Mouse (Mus musculus): ENCODE data around the gene Dapl1. TPM values are rescaled to one million over a fixed set of nuclear protein-coding genes. Genes with fewer than 3 reads are reported as not detected.
A peak's percentile ranks its signal among the peaks of the same experiment; 100 is the strongest.

The Dapl1 gene
- total and polyA plus RNA-seq, 2 experiments, result not detected

DNA sequence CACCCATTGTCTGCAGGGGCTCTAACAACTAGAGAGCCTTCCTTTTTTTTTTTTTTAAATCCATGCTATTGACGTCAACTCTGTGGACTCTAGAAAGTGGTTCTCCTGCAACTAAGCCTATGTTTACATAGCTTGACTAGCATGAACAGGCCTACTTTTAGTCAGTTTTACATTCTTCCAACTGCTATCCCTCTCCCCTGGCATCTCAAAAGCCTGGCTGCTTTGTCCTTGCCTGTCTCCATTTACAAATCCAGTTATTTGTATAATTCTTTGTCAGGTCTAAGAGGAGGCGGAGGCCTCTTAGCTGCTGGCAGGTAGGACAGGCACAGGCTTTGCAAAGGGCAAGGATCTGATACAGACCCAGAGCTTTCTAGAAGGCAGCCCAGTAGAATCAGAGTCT, 627 bp downstream of the Dapl1 start:
- 70% methylated on average over 2 of the region's 2 CpGs for WGBS
- Histone ChIP-seq H3K4me1 (ENCODE audit: control insufficient read depth, insufficient read depth, low read length) (no peaks in the 10 kb centered on the region), H3K79me2 (ENCODE audit: control insufficient read depth, insufficient read depth, low read length) (no peaks in the 10 kb centered on the region), H3K4me3 (ENCODE audit: insufficient read depth, low read depth, low read length) (no peak overlapping the region), H3K27ac (replicated peaks; ENCODE audit: insufficient read depth, low read depth, low read length) (no peak overlapping the region), H3K27me3 (ENCODE audit: control insufficient read depth, insufficient read depth, low read length) (no peaks in the 10 kb centered on the region), H3K9ac (ENCODE audit: low read depth, low read length) (no peak overlapping the region), H3K36me3 (ENCODE audit: control insufficient read depth, insufficient read depth, low read length) (no peaks in the 10 kb centered on the region)
- TF ChIP-seq POLR2A (IDR thresholded peaks at IDR 0.05; ENCODE audit: extremely low read depth, insufficient read depth, low read length) (no peak), CTCF (IDR thresholded peaks at IDR 0.05; ENCODE audit: low read depth, low read length) (no peak)
- DNase-seq (ENCODE audit: extremely low read depth, low read depth, low spot score), result no peak

DNA sequence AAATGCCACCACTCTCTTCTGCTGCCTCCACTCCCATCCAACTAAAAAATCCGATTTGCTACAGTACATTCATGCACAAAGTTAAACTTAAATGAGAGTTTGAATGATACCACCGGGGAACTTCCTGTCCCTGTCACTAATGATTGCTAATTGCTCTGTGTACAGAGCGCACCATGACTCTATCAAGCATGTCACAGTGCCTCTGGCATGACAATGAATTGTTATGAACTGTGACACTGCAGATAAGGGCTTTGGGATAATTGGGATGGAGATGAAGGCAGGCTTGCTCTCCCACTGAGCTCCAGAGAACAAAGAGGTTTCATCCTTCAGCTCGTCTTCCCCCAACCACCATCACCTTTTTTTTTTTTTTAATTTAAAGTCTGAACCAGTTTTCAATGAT, 1.2 kb downstream of the Dapl1 start:
- WGBS, result 74% methylated on average over 4 of the region's 4 CpGs
- no peaks in the 10 kb centered on the region for H3K79me2 ChIP-seq (ENCODE audit: control insufficient read depth, insufficient read depth, low read length)
- no peak overlapping the region for H3K27ac ChIP-seq (replicated peaks; ENCODE audit: insufficient read depth, low read depth, low read length)
- no peaks in the 10 kb centered on the region for H3K36me3 ChIP-seq (ENCODE audit: control insufficient read depth, insufficient read depth, low read length)
- H3K4me3 ChIP-seq (ENCODE audit: insufficient read depth, low read depth, low read length), result no peak overlapping the region
- no peak overlapping the region for H3K9ac ChIP-seq (ENCODE audit: low read depth, low read length)
- no peaks in the 10 kb centered on the region for H3K27me3 ChIP-seq (ENCODE audit: control insufficient read depth, insufficient read depth, low read length)
- DNase-seq (ENCODE audit: extremely low read depth, low read depth, low spot score), result no peak
- H3K4me1 ChIP-seq (ENCODE audit: control insufficient read depth, insufficient read depth, low read length), result no peaks in the 10 kb centered on the region
- no peak for TF ChIP-seq CTCF (IDR thresholded peaks at IDR 0.05; ENCODE audit: low read depth, low read length)
- no peak for TF ChIP-seq POLR2A (IDR thresholded peaks at IDR 0.05; ENCODE audit: extremely low read depth, insufficient read depth, low read length)

DNA sequence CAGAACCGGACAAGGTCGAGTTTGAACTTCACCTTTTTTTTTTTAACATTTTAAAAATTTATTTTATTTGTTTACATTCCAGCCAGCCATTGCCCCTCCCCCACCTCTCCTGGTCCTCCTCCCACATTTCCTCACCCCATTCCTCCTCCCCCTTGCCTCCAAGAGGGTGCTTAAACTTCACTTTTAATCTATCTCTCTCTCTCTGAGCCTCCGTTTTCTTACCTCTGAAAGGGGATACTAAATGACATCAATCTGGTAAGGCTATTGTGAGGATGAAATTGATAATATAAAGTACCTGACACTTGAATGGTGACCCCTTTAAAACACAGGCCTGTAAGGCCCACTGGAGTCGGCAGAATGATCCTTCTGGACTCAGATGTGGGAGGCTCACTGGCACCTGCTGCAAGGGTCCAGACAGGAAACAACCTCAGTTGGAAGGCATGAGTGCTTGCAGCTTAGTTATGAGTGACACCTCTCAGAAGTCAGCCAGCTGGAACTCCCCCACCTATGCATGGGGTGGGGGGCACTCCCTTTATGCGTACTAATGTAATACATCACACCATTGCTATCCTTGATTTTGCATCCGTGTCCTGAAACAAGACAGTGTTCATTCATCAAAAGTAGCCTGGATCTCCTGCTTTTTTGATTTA, 1.9 kb downstream of the Dapl1 start:
- Histone ChIP-seq H3K4me3 (ENCODE audit: insufficient read depth, low read depth, low read length) (no peak overlapping the region), H3K4me1 (ENCODE audit: control insufficient read depth, insufficient read depth, low read length) (no peaks in the 10 kb centered on the region), H3K9ac (ENCODE audit: low read depth, low read length) (no peak overlapping the region), H3K36me3 (ENCODE audit: control insufficient read depth, insufficient read depth, low read length) (no peaks in the 10 kb centered on the region), H3K27ac (replicated peaks; ENCODE audit: insufficient read depth, low read depth, low read length) (no peak overlapping the region), H3K27me3 (ENCODE audit: control insufficient read depth, insufficient read depth, low read length) (no peaks in the 10 kb centered on the region), H3K79me2 (ENCODE audit: control insufficient read depth, insufficient read depth, low read length) (no peaks in the 10 kb centered on the region)
- WGBS, result 79% methylated on average over 6 of the region's 6 CpGs
- no peak for DNase-seq (ENCODE audit: extremely low read depth, low read depth, low spot score)
- TF ChIP-seq POLR2A (IDR thresholded peaks at IDR 0.05; ENCODE audit: extremely low read depth, insufficient read depth, low read length) (no peak), CTCF (IDR thresholded peaks at IDR 0.05; ENCODE audit: low read depth, low read length) (no peak)

DNA sequence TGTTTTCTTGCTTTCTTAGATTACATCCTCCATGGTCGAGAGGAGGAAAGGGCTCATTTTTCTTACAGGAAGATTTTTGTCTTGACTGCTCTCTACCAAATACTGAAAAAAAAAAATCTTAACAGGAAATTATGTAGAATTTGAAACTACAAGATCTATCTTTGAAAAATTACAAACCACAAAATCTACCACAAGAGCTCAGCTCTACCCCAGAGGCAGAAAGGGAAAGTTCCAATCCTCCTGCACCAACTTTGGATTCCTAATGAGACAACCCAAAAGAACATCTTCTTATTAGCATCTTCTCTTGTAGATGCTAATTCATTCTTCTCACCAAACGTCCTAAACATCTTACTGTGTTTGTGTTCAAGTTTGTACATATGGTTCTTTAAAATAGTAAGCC, 3.8 kb downstream of the Dapl1 start:
- Histone ChIP-seq H3K9ac (ENCODE audit: low read depth, low read length) (no peak overlapping the region), H3K27ac (replicated peaks; ENCODE audit: insufficient read depth, low read depth, low read length) (no peak overlapping the region), H3K27me3 (ENCODE audit: control insufficient read depth, insufficient read depth, low read length) (no peaks in the 10 kb centered on the region), H3K4me1 (ENCODE audit: control insufficient read depth, insufficient read depth, low read length) (no peaks in the 10 kb centered on the region), H3K36me3 (ENCODE audit: control insufficient read depth, insufficient read depth, low read length) (no peaks in the 10 kb centered on the region), H3K4me3 (ENCODE audit: insufficient read depth, low read depth, low read length) (no peak overlapping the region), H3K79me2 (ENCODE audit: control insufficient read depth, insufficient read depth, low read length) (no peaks in the 10 kb centered on the region)
- 68% methylated on average over 2 of the region's 2 CpGs for WGBS
- no peak for DNase-seq (ENCODE audit: extremely low read depth, low read depth, low spot score)
- TF ChIP-seq POLR2A (IDR thresholded peaks at IDR 0.05; ENCODE audit: extremely low read depth, insufficient read depth, low read length), result no peak
- TF ChIP-seq CTCF (IDR thresholded peaks at IDR 0.05; ENCODE audit: low read depth, low read length), result no peak

DNA sequence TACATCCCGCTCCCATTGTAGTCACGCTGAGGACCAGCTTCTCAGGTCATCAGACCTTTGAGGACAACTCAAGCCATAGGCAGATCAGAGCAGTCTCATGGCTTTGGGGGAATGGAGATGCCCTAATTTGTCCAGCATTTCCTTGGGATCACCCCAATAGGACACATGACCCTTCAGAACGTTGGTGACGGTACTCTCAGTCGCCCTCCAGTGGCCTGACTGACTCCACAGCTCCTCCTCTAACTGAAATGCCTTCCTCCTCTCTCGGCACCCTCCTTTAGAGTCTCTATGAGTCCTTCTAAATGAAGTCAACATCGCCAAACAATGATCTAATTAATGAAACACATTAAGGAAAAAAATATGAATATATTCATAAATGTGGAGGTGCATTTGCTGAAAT, 5.9 kb downstream of the Dapl1 start:
- Histone ChIP-seq H3K4me3 (ENCODE audit: insufficient read depth, low read depth, low read length) (no peak overlapping the region), H3K9ac (ENCODE audit: low read depth, low read length) (no peak overlapping the region), H3K27ac (replicated peaks; ENCODE audit: insufficient read depth, low read depth, low read length) (no peak overlapping the region), H3K4me1 (ENCODE audit: control insufficient read depth, insufficient read depth, low read length) (no peaks in the 10 kb centered on the region), H3K36me3 (ENCODE audit: control insufficient read depth, insufficient read depth, low read length) (no peaks in the 10 kb centered on the region), H3K79me2 (ENCODE audit: control insufficient read depth, insufficient read depth, low read length) (no peaks in the 10 kb centered on the region), H3K27me3 (ENCODE audit: control insufficient read depth, insufficient read depth, low read length) (no peaks in the 10 kb centered on the region)
- 71% methylated on average over 7 of the region's 7 CpGs for WGBS
- no peak for DNase-seq (ENCODE audit: extremely low read depth, low read depth, low spot score)
- TF ChIP-seq CTCF (IDR thresholded peaks at IDR 0.05; ENCODE audit: low read depth, low read length) (peak; percentile 60), POLR2A (IDR thresholded peaks at IDR 0.05; ENCODE audit: extremely low read depth, insufficient read depth, low read length) (no peak)

DNA sequence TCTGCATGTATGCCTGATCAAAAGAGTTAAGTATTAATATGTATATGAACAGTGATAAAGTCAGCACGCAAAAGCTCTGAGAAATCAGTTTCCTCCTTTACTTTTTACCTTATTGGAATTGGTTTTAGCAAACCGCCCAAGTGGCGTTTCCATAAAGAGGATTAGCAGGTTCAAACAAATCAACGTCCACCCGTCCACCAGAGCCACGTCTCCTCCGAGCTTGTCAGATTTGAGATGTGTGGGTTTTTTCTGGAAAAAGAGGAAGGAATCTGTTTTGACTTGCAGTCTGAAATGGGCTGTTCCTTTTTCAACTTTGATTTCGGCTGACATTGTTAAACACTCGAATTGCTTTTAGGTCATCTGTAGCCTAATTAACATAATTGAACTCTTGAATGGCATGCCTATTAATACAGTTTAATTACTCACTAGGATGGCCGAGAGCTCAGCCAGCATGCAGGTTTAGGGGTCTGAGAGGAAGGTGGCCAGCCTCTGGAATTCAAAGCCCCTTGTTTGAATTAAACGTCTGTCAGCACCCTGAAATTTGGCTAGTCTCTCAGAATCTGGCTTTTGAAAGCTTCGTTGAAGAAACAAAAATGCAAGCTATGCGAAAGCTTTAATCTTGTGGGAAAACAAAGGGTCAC, 9.1 kb downstream of the Dapl1 start:
- DNase-seq (ENCODE audit: extremely low read depth, low read depth, low spot score), result no peak

More for the DNA sequence above, 9.1 kb downstream of the Dapl1 start:
- TF ChIP-seq POLR2A (IDR thresholded peaks at IDR 0.05; ENCODE audit: extremely low read depth, insufficient read depth, low read length) (no peak), CTCF (IDR thresholded peaks at IDR 0.05; ENCODE audit: low read depth, low read length) (no peak)
- Histone ChIP-seq H3K27ac (replicated peaks; ENCODE audit: insufficient read depth, low read depth, low read length) (no peak overlapping the region), H3K9ac (ENCODE audit: low read depth, low read length) (no peak overlapping the region), H3K36me3 (ENCODE audit: control insufficient read depth, insufficient read depth, low read length) (no peaks in the 10 kb centered on the region), H3K27me3 (ENCODE audit: control insufficient read depth, insufficient read depth, low read length) (no peaks in the 10 kb centered on the region), H3K4me1 (ENCODE audit: control insufficient read depth, insufficient read depth, low read length) (no peaks in the 10 kb centered on the region), H3K4me3 (ENCODE audit: insufficient read depth, low read depth, low read length) (no peak overlapping the region), H3K79me2 (ENCODE audit: control insufficient read depth, insufficient read depth, low read length) (no peaks in the 10 kb centered on the region)
- 57% methylated on average over 13 of the region's 13 CpGs for WGBS

All from liver, adult 2 months (tissue).